Mouse (Mus musculus) bone marrow macrophage, adult 2 months (primary cell): ENCODE data around the gene Slc5a1. TPM values are rescaled to one million over a fixed set of nuclear protein-coding genes. Genes with fewer than 3 reads are reported as not detected.

Source experiments
- H3K27ac ChIP-seq: 2 replicates; pipeline ENCODE4 v1.5.1; 2012; ENCODE audit warnings: low read depth, low read length; ENCODE audit not compliant: insufficient read depth
- H3K4me1 ChIP-seq: 2 replicates; pipeline ENCODE4 v1.6.1; 2012; ENCODE audit warnings: low read length; ENCODE audit not compliant: control insufficient read depth, insufficient read depth
- H3K4me3 ChIP-seq: 2 replicates; pipeline ENCODE4 v1.5.1; 2012; ENCODE audit warnings: mild to moderate bottlenecking, low read length, moderate library complexity; ENCODE audit not compliant: insufficient read depth
- CTCF ChIP-seq: IDR thresholded peaks from 2 replicates; pipeline ENCODE4 v1.5.1; 2012; ENCODE audit warnings: low read depth, mild to moderate bottlenecking, low read length, moderate library complexity
- POLR2A ChIP-seq: IDR thresholded peaks from 2 replicates; pipeline ENCODE4 v1.6.1; 2012; ENCODE audit warnings: mild to moderate bottlenecking, low read depth, low read length, borderline replicate concordance
- polyA plus RNA-seq: library from polyadenylated mRNA; stranded (reverse); fragments of >200 nt; gene quantifications from 2 replicates; pipeline ENCODE4 v1.2.4, GENCODE M21; 2012; ENCODE audit not compliant: missing spikeins, insufficient read depth, insufficient read length

Slc5a1 gene
- not detected in 2 replicates for polyA plus RNA-seq

GRCm38 (mm10) chr5:33104025-33104481 lies at the start of gene Slc5a1:
Gene Slc5a1 (plus strand): TSS chr5:33104219.
- Histone ChIP-seq H3K4me3 (no peak within 1 kb of the TSS), H3K27ac (no peak within 1 kb of the TSS), H3K4me1 (no peaks in the 10 kb centered on the region)
- TF ChIP-seq CTCF, result no peak
- no peak for TF ChIP-seq POLR2A

- Histone ChIP-seq H3K27ac (no peak overlapping the region), H3K4me3 (no peak overlapping the region), H3K4me1 (no peaks in the 10 kb centered on the region)
- TF ChIP-seq POLR2A (no peak), CTCF (no peak)
These were observed 47.8 kb upstream of the Slc5a1 start for GRCm38 (mm10) chr5:33056126-33056765.

GRCm38 (mm10) chr5:33070071-33070470 lies 33.9 kb upstream of the Slc5a1 start:
- Histone ChIP-seq H3K4me3 (no peak overlapping the region), H3K27ac (no peak overlapping the region), H3K4me1 (no peaks in the 10 kb centered on the region)
- TF ChIP-seq POLR2A (no peak), CTCF (no peak)

GRCm38 (mm10) chr5:33076490-33077191 lies 27.4 kb upstream of the Slc5a1 start:
- TF ChIP-seq POLR2A (no peak), CTCF (no peak)

GRCm38 (mm10) chr5:33082896-33083295 lies 21.1 kb upstream of the Slc5a1 start:
- no peak for TF ChIP-seq POLR2A
- no peak for TF ChIP-seq CTCF
- Histone ChIP-seq H3K4me3 (no peak overlapping the region), H3K4me1 (peaks cover 27% of the 10 kb centered on the region), H3K27ac (no peak overlapping the region)

More at GRCm38 (mm10) chr5:33076490-33077191, 27.4 kb upstream of the Slc5a1 start:
- H3K4me3 ChIP-seq, result no peak overlapping the region
- H3K4me1 ChIP-seq, result peaks cover 6% of the 10 kb centered on the region; the same call in 1 of the 2 replicates
- H3K27ac ChIP-seq, result no peak overlapping the region

GRCm38 (mm10) chr5:33084599-33084998 lies 19.4 kb upstream of the Slc5a1 start:
- Histone ChIP-seq H3K4me1 (peaks cover 21% of the 10 kb centered on the region), H3K4me3 (no peak overlapping the region), H3K27ac (no peak overlapping the region)
- TF ChIP-seq POLR2A, result no peak
- no peak for TF ChIP-seq CTCF

GRCm38 (mm10) chr5:33091342-33091741 lies 12.7 kb upstream of the Slc5a1 start:
- Histone ChIP-seq H3K27ac (no peak overlapping the region), H3K4me3 (no peak overlapping the region), H3K4me1 (peaks cover 20% of the 10 kb centered on the region)
- TF ChIP-seq POLR2A (no peak), CTCF (no peak)

GRCm38 (mm10) chr5:33095315-33095714 lies 8.7 kb upstream of the Slc5a1 start:
- no peak overlapping the region for H3K4me3 ChIP-seq
- TF ChIP-seq CTCF (no peak), POLR2A (no peak)
- H3K4me1 ChIP-seq, result peaks cover 15% of the 10 kb centered on the region
- no peak overlapping the region for H3K27ac ChIP-seq

GRCm38 (mm10) chr5:33102369-33103055 lies 1.5 kb upstream of the Slc5a1 start:
- TF ChIP-seq CTCF (no peak), POLR2A (no peak)
- no peaks in the 10 kb centered on the region for H3K4me1 ChIP-seq
- H3K4me3 ChIP-seq, result no peak overlapping the region
- no peak overlapping the region for H3K27ac ChIP-seq

GRCm38 (mm10) chr5:33104876-33105275 lies 857 bp downstream of the Slc5a1 start:
- TF ChIP-seq POLR2A (no peak), CTCF (no peak)
- H3K4me1 ChIP-seq, result no peaks in the 10 kb centered on the region
- no peak overlapping the region for H3K27ac ChIP-seq
- no peak overlapping the region for H3K4me3 ChIP-seq
